Mouse (Mus musculus) C2C12 (cell line): ENCODE results near the gene Loxl4. TPM values are rescaled to one million over a fixed set of nuclear protein-coding genes. Genes with fewer than 3 reads are reported as not detected.

Experiments used
- H3K27me3 ChIP-seq: one replicate; pipeline ENCODE4 v1.6.1; 2011; ENCODE audit not compliant: control insufficient read depth, insufficient read depth, insufficient read length
- H3K36me3 ChIP-seq: one replicate; pipeline ENCODE4 v1.6.1; 2011; ENCODE audit not compliant: control insufficient read depth, insufficient read depth
- H3K4me3 ChIP-seq: one replicate; pipeline ENCODE4 v1.5.1; 2011; ENCODE audit warnings: mild to moderate bottlenecking, control low read depth; ENCODE audit not compliant: poor library complexity, insufficient read depth, severe bottlenecking
- H3K79me2 ChIP-seq: one replicate; pipeline ENCODE4 v1.6.1; 2011; ENCODE audit not compliant: control insufficient read depth, insufficient read depth
- H3K79me3 ChIP-seq: one replicate; pipeline ENCODE4 v1.6.1; 2011; ENCODE audit warnings: low read depth, control low read depth
- H3ac ChIP-seq: one replicate; pipeline ENCODE3; 2011; ENCODE audit warnings: low read depth; ENCODE audit not compliant: control insufficient read depth, insufficient read length
- CEBPB ChIP-seq: IDR thresholded peaks from one replicate; pipeline ENCODE4 v1.6.1; 2011; ENCODE audit warnings: low read depth, mild to moderate bottlenecking, control low read depth, moderate library complexity
- CTCF ChIP-seq: IDR thresholded peaks from one replicate; pipeline ENCODE4 v1.5.1; 2011; ENCODE audit not compliant: control insufficient read depth, insufficient read depth, insufficient read length
- FOSL1 ChIP-seq: IDR thresholded peaks from one replicate; pipeline ENCODE4 v1.8.0; 2011; ENCODE audit warnings: mild to moderate bottlenecking, low read length; ENCODE audit not compliant: poor library complexity, insufficient read depth, severe bottlenecking
- MAX ChIP-seq: IDR thresholded peaks from one replicate; pipeline ENCODE4 v1.6.1; 2011; ENCODE audit warnings: mild to moderate bottlenecking, control low read depth
- MYOD1 ChIP-seq: IDR thresholded peaks from one replicate; pipeline ENCODE4 v1.6.1; 2011; ENCODE audit warnings: low read depth; ENCODE audit not compliant: control insufficient read depth, insufficient read length
- MYOG ChIP-seq: IDR thresholded peaks from one replicate; pipeline ENCODE4 v1.6.1; 2011; ENCODE audit not compliant: control insufficient read depth, insufficient read length; ENCODE audit errors: extremely low read depth
- USF1 ChIP-seq: IDR thresholded peaks from one replicate; pipeline ENCODE4 v1.6.1; 2011; ENCODE audit warnings: low read depth, mild to moderate bottlenecking, control low read depth, moderate library complexity
- long read RNA-seq, 2 experiments: library from polyadenylated mRNA; unstranded; transcript quantifications; one replicate each; pipeline ENCODE4 v2.0.0; 2019 to 2020
- polyA plus RNA-seq: library from polyadenylated mRNA; unstranded; fragments of >200 nt; fragmentation: generic; extraction: Trizol; gene quantifications from one replicate; pipeline ENCODE4 v1.2.1, GENCODE M21; 2012; ENCODE audit warnings: missing spikeins

Gene Loxl4
- 4.8 TPM for polyA plus RNA-seq
- long read RNA-seq, experiment 1, partial matches to known transcripts, result 0 of 4 reads
- long read RNA-seq, experiment 1, other reads (novel, unspliced or antisense), result 2 of 4 reads
- long read RNA-seq, experiment 2, transcript Loxl4-205 (14 exons, 2,274 nt), result minor isoform, 11 of 236 reads
- long read RNA-seq, experiment 2, transcript Loxl4-201 (15 exons, 3,738 nt), result major isoform, 211 of 236 reads
- long read RNA-seq, experiment 2, partial matches to known transcripts, result 7 of 236 reads
- long read RNA-seq, experiment 2, other reads (novel, unspliced or antisense), result 7 of 236 reads

DNA sequence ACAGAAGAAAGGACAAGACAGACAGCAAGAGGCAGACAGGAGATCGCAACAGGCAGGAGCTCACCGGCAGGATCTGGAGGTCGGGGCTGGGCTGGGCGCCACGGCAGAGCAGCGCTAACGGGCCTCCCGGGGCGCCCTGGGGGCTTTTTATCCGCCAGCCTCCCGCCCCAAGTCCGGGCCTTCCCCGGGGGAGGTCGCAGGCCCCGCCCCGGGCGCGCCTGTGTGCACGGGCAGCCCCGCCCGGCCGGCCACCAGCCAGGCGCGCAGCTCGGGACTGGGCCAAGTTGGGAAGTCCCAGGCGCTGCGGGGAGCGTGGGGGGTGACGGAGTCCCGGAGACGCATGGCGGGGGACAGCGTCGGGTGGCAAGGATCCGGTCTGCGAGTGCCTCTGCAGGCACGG lies at the start of gene Loxl4:
Loxl4 (minus strand) TSS at position 160 of the 400 bp plus-strand sequence.
- Histone ChIP-seq H3K79me3 (no peaks in the 10 kb centered on the region), H3K36me3 (no peaks in the 10 kb centered on the region), H3K79me2 (no peaks in the 10 kb centered on the region), H3K27me3 (peaks cover 2% of the 10 kb centered on the region), H3K4me3 (peak within 1 kb of the TSS; percentile 25), H3ac (peak within 1 kb of the TSS; percentile 70)
- TF ChIP-seq MAX (no peak), CTCF (no peak), CEBPB (no peak), MYOD1 (no peak), MYOG (no peak), FOSL1 (no peak), USF1 (no peak)

DNA sequence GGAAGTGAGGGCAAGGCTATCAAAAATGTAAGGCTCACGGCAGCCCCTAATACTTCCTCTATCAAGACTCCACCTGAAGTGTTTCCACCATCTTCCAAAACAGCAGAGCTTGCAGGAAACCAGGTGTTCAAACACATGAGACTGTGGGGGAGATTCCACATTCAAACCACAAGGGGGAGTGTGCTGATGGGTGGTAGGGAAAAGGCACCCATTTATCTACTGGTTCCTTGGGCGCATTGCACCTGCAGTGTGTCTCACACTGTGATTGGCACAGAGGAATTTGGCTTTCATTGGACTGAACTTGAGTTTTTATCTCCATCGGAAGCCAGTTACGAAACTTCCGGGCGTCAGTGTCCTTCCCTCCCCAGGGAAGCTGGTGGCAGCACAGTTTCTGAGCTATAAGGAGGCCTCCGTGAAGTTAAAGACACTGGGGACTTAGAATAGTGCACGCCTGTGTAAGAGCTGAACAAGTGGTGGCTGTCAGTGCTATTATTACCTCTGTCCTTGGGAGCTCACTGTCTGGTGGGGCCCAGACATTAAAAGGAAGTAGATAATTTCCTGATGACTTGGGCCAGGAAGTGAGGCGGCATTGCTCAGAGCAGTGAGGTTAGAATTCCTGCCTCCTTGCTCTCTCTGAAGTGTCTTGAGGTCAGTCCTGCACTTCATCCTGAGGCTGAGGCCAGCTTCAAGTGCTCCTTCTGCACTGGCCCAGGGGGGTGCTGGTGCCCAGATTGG lies 49.0 kb upstream of the Loxl4 start:
- TF ChIP-seq MAX, result no peak
- no peak for TF ChIP-seq MYOG
- TF ChIP-seq USF1, result no peak
- TF ChIP-seq CEBPB, result no peak
- TF ChIP-seq MYOD1, result no peak
- no peak for TF ChIP-seq FOSL1
- TF ChIP-seq CTCF, result no peak
- Histone ChIP-seq H3K79me3 (no peaks in the 10 kb centered on the region), H3K36me3 (no peaks in the 10 kb centered on the region), H3ac (no peak overlapping the region), H3K27me3 (peaks cover 3% of the 10 kb centered on the region), H3K79me2 (no peaks in the 10 kb centered on the region), H3K4me3 (no peak overlapping the region)

GRCm38 (mm10) chr19:42660244-42660565 lies 47.6 kb upstream of the Loxl4 start:
- Histone ChIP-seq H3K36me3 (no peaks in the 10 kb centered on the region), H3K27me3 (peaks cover 3% of the 10 kb centered on the region), H3K79me2 (no peaks in the 10 kb centered on the region), H3ac (no peak overlapping the region), H3K4me3 (no peak overlapping the region), H3K79me3 (no peaks in the 10 kb centered on the region)
- peak; percentile 26 for TF ChIP-seq CEBPB
- TF ChIP-seq MYOG, result no peak
- TF ChIP-seq MAX, result peak; percentile 45

DNA sequence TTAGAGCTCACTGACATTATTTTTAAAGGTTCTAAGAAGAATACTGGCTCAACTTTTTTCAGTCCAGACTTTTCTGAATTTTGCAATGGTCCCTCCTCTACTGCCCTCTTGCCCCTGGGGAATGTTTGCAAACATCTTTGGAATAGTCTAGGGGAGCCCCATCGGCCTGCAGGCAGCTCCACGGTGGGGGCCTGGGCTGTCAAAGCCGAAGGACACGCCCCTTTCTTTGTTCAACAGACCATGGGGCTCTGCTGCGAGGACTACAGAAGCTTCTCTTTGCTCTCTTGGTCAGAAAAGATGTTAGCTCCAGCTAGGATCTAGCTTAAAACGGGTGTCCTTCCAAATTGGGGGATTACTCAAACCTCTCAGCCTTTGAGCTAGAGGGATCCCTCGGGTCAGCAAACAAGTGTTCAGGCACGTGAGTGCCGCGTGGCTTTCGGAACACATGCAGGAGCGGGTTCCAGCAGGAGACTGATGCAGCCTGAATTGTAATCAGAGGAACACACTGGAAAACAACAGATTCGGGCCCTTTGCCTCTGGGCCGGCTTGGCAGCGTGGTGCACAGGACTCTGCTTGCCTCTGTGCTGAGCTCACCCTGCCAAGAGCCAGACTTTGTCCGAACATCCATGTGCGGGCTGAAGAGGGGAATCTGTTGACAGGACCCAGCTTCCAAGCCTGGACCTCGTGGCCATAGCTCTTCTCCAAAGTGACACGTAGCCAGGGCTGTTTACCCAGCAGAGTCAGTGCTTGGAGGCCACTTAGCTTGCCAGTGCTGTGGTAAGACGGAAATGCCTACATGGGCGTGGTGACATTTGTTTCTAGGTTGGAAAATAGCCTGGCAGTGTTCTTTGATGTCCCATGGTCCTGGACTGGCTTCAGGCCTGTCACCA lies 47.0 kb upstream of the Loxl4 start:
- peak overlapping the region; percentile 2 for H3ac ChIP-seq
- no peaks in the 10 kb centered on the region for H3K79me2 ChIP-seq
- H3K27me3 ChIP-seq, result peaks cover 3% of the 10 kb centered on the region
- H3K79me3 ChIP-seq, result no peaks in the 10 kb centered on the region
- H3K4me3 ChIP-seq, result no peak overlapping the region
- TF ChIP-seq MYOD1 (no peak), MYOG (no peak), USF1 (no peak), MAX (no peak), CTCF (no peak), FOSL1 (no peak), CEBPB (no peak)
- H3K36me3 ChIP-seq, result no peaks in the 10 kb centered on the region

- no peaks in the 10 kb centered on the region for H3K79me2 ChIP-seq
- no peaks in the 10 kb centered on the region for H3K36me3 ChIP-seq
- peaks cover 7% of the 10 kb centered on the region for H3K27me3 ChIP-seq
- no peaks in the 10 kb centered on the region for H3K79me3 ChIP-seq
- H3ac ChIP-seq, result no peak overlapping the region
- TF ChIP-seq MAX (no peak), MYOG (no peak), CTCF (no peak), MYOD1 (no peak), USF1 (no peak), FOSL1 (no peak), CEBPB (no peak)
- H3K4me3 ChIP-seq, result no peak overlapping the region
Observed at GRCm38 (mm10) chr19:42658435-42659135, 46.0 kb upstream of the Loxl4 start.
